Mouse (Mus musculus): Measurements from ENCODE around the gene Mcm10. TPM values are rescaled to one million over a fixed set of nuclear protein-coding genes. Genes with fewer than 3 reads are reported as not detected.
"Not testable (repeated sequence)": the region's sequence is repeated elsewhere in the genome, so short reads cannot be mapped to it uniquely, and the experiment has no call there.

Gene Mcm10
- total RNA-seq, 1 experiment from 2014 or later = 71.5 TPM

DNA sequence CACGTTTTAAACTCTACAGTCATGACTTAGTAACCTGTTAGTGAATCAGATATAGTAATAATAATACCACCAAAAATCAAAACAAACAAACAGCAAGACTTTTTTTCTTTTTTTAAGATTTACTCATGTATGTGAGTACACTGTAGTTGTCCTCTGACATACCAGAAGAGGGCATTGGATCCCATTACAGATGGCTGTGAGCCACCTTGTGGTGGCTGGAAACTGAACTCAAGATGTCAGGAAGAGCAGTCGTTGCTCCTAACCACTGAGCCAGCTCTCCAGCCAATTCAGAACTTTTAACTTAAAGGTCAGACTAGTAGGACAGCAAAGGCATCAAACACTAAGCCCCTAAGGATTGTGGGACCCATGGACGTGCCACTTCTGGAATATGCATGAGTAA, 13.7 kb downstream of the Mcm10 start:
- ATAC-seq (replicated peaks in 1 of 2; ENCODE audit: insufficient read depth in 1 of 2, low FRiP score in 2 of 2, low TSS enrichment in 1 of 2, low read depth in 1 of 2, poor library complexity in 2 of 2, severe bottlenecking in 2 of 2) = no peak

- ATAC-seq (replicated peaks in 1 of 2; ENCODE audit: insufficient read depth in 1 of 2, low FRiP score in 2 of 2, low TSS enrichment in 1 of 2, low read depth in 1 of 2, poor library complexity in 2 of 2, severe bottlenecking in 2 of 2) = no peak
Measured at GRCm38 (mm10) chr2:4996421-4996824, 16.2 kb downstream of the Mcm10 start.

DNA sequence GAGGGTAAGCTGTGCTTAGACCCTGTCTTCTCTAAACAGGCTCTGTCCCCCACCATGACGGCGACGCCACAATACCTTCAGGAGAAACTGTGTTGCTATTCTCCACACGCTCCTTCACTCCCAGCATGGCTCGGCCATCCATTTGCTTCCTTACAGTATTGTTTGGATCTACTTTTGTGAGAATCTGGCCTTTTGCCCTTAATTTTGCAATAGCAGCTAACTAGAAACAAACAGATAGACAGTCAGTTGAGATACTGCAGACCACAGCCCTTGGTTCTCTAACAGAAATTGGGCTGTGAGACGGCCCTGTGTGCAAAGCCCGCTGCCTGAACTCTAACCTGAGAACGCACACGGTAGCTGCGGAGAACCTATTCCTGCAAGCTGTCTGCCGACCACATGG, 16.9 kb downstream of the Mcm10 start:
- no peak for ATAC-seq (replicated peaks in 1 of 2; ENCODE audit: insufficient read depth in 1 of 2, low FRiP score in 2 of 2, low TSS enrichment in 1 of 2, low read depth in 1 of 2, poor library complexity in 2 of 2, severe bottlenecking in 2 of 2)

DNA sequence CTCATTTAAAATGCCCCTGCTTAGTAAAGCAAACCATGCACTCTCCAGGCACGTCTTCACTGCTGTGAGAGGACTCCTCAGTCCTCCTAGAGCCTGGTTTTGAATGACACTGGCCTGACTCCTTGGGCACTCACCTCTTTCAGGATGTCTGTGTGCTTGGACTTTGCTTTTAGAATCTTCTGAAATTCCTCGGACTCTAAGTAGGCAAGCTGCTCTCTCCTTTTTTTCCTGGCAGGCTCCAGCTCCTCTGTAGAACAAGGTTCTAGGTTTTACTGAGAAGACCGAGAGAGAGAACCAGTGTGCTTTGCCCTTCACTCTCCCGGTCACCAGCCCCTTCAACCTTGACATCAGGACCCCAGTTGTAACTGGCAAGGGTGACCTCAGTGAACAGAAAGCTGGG, 18.2 kb downstream of the Mcm10 start:
- ATAC-seq (replicated peaks in 1 of 2; ENCODE audit: insufficient read depth in 1 of 2, low FRiP score in 2 of 2, low TSS enrichment in 1 of 2, low read depth in 1 of 2, poor library complexity in 2 of 2, severe bottlenecking in 2 of 2) = no peak

DNA sequence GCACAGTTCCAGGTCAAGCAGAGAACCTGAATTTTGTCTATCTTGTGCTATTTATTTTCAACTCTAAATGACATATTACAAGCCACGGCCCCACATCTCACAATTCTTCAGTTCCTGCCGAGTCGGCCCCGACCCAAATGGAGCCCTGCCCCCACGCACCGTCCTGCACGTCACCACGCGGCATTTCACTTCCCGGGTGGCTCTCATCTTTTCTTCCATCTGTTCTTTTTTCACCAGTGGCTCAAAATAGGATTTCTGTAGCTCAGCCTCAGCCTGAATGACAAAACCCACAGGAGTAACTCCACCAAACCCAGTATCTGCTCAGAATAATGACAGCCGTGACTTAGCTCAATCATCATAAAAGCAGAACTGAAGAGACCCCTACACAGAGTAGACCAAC, 19.0 kb downstream of the Mcm10 start:
- ATAC-seq (replicated peaks in 1 of 2; ENCODE audit: insufficient read depth in 1 of 2, low FRiP score in 2 of 2, low TSS enrichment in 1 of 2, low read depth in 1 of 2, poor library complexity in 2 of 2, severe bottlenecking in 2 of 2) = no peak

- ATAC-seq (replicated peaks in 1 of 2; ENCODE audit: insufficient read depth in 1 of 2, low FRiP score in 2 of 2, low TSS enrichment in 1 of 2, low read depth in 1 of 2, poor library complexity in 2 of 2, severe bottlenecking in 2 of 2) = no peak
Measured at GRCm38 (mm10) chr2:4988826-4989424, 23.7 kb downstream of the Mcm10 start.

DNA sequence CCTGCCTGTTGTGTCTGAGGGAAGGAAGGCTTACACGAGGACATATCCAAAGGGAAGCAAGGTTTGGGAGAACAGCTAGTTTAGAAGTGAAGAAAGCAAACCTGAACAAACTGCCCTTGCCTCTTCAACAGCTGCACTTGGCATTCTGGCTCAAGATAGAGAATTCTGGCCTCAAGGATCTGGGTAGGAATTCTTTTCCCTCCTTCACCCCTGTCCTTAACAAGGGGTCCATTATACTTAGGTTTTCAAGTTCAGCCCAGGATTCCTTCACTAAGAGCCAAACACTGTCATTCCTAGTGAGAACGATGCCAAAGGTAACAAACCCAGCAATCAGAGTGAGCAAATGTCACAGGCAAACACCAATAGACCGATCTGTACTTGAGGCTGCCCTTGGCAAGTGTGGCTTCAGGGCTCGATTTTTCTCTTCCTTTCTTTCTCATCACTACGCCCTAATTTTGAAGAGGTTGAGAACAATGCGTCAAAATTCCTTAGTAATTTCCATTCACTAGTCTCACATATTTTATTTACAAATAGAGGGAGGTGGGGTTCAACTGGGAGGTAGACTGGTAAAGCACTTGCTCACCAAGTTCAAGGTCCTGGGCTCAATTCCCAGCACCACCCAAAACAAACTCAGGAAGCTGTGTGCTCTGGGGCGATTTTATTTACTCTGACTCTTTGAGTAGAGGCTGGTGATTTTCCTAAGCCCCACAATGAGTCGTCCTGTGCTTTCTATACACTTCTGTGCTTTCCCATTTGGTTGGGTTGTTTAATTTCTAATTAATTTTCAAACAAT, 25.0 kb downstream of the Mcm10 start:
- ATAC-seq (replicated peaks in 1 of 2; ENCODE audit: insufficient read depth in 1 of 2, low FRiP score in 2 of 2, low TSS enrichment in 1 of 2, low read depth in 1 of 2, poor library complexity in 2 of 2, severe bottlenecking in 2 of 2) = no peak

GRCm38 (mm10) chr2:4986798-4987197, 25.8 kb downstream of the Mcm10 start:
- no peak for ATAC-seq (replicated peaks in 1 of 2; ENCODE audit: insufficient read depth in 1 of 2, low FRiP score in 2 of 2, low TSS enrichment in 1 of 2, low read depth in 1 of 2, poor library complexity in 2 of 2, severe bottlenecking in 2 of 2)

DNA sequence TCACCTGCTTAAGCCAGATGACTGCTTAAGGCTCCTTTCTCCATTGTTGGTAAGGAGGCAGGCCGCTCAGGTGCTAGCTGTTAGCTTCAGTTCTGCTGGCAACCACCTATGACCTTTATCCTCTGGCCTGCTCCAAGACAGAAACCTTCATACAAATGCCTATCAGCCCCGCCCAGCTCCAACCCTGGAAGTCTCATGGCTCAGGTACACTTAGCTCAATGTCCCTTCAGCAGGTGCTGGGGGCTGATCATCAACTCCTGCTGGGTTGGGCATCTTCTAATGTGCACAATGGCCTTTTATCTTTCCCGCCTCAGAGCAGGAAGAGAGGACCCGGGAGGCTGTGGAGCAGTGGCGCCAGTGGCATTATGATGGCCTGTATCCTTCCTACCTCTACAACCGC, 27.6 kb downstream of the Mcm10 start:
- no peak for ATAC-seq (replicated peaks in 1 of 2; ENCODE audit: insufficient read depth in 1 of 2, low FRiP score in 2 of 2, low TSS enrichment in 1 of 2, low read depth in 1 of 2, poor library complexity in 2 of 2, severe bottlenecking in 2 of 2)

DNA sequence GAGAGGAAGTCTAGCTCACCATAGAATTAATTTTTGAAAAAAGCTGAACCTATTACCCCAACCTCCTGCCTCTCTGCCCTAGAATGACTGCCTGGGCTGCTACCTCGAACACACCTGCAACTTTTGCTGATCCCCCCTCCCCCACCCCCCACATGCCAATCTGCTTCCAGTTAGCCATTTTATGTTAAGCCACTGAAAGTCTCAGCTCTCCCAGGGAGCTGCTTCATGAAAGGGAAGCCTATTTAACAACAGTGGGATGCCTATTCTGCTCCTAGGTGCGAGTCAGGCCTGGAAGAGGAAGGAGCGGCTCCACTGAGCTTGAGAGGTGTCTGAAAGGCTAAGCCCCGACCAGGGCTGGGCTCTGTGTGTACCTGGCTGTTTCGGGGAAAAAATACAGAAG, 28.6 kb downstream of the Mcm10 start:
- ATAC-seq (replicated peaks in 1 of 2; ENCODE audit: insufficient read depth in 1 of 2, low FRiP score in 2 of 2, low TSS enrichment in 1 of 2, low read depth in 1 of 2, poor library complexity in 2 of 2, severe bottlenecking in 2 of 2) = no peak

- no peak for ATAC-seq (replicated peaks in 1 of 2; ENCODE audit: insufficient read depth in 1 of 2, low FRiP score in 2 of 2, low TSS enrichment in 1 of 2, low read depth in 1 of 2, poor library complexity in 2 of 2, severe bottlenecking in 2 of 2)
Measured at GRCm38 (mm10) chr2:4978091-4978490, 34.5 kb downstream of the Mcm10 start.

- no peak for ATAC-seq (replicated peaks in 1 of 2; ENCODE audit: insufficient read depth in 1 of 2, low FRiP score in 2 of 2, low TSS enrichment in 1 of 2, low read depth in 1 of 2, poor library complexity in 2 of 2, severe bottlenecking in 2 of 2)
Measured at GRCm38 (mm10) chr2:4975807-4976206, 36.8 kb downstream of the Mcm10 start, which contains the start of gene Ucma. Gene Ucma (plus strand): TSS chr2:4976122.

DNA sequence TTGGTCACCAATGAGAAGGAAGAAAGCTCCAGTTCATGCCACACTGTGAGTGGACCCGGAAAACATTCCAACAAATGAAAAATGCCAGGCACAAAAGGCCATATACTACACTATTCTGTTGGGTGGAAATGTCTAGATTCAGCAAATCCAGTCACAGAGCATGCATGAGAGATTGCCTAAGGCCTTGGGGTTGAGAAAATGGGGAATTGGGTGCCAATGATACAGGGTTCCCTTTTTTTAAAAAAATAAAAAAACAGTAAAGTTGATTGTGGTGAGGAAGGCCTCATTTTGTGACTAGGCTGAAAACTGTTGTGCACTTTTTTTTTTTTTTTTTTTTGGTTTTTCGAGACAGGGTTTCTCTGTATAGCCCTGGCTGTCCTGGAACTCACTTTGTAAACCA, 43.5 kb downstream of the Mcm10 start:
- ATAC-seq (replicated peaks in 1 of 2; ENCODE audit: insufficient read depth in 1 of 2, low FRiP score in 2 of 2, low TSS enrichment in 1 of 2, low read depth in 1 of 2, poor library complexity in 2 of 2, severe bottlenecking in 2 of 2) = no peak

DNA sequence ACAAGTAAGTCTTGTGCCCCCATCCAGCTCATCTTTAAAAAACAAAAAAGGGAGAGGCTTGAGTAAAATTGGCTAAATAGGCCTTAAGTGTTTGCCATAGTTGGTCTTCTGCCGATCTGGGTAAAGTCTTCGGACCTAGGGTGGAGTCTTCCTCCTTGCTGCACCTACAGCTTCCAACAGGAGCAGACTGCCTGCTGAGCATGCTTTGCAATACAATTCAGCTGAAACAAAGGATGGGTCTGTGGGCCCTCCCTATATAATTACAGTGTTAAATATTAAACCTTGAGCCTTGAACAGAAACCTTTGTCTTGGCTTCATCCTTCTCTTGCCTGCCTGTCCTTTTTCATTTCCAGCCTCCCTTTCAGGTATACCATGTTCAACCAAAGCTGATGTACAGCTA, 44.8 kb downstream of the Mcm10 start:
- ATAC-seq (replicated peaks in 1 of 2; ENCODE audit: insufficient read depth in 1 of 2, low FRiP score in 2 of 2, low TSS enrichment in 1 of 2, low read depth in 1 of 2, poor library complexity in 2 of 2, severe bottlenecking in 2 of 2) = no peak

- ATAC-seq (replicated peaks in 1 of 2; ENCODE audit: insufficient read depth in 1 of 2, low FRiP score in 2 of 2, low TSS enrichment in 1 of 2, low read depth in 1 of 2, poor library complexity in 2 of 2, severe bottlenecking in 2 of 2) = no peak
Measured at GRCm38 (mm10) chr2:4958039-4958438, 54.6 kb downstream of the Mcm10 start.

- ATAC-seq (replicated peaks in 1 of 2; ENCODE audit: insufficient read depth in 1 of 2, low FRiP score in 2 of 2, low TSS enrichment in 1 of 2, low read depth in 1 of 2, poor library complexity in 2 of 2, severe bottlenecking in 2 of 2) = no peak
Measured at GRCm38 (mm10) chr2:4954216-4954760, 58.3 kb downstream of the Mcm10 start.

DNA sequence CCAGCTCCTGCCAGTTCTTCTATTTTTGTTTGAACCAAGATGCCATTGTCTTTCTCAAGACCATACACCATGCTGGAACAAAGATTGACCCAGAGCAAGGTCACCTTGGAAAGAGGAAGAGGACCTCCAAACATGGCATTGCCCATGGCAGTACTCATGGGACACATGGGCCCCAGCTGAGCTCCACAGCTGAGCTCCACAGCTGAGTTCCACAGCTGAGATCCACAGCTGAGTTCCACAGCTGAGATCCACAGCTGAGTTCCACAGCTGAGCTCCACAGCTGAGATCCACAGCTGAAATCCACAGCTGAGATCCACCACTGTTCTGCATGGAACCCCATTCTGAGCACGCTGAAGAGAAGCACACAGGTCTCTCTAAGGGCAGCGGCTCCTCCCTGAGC, 61.6 kb downstream of the Mcm10 start:
- no peak for ATAC-seq (replicated peaks in 1 of 2; ENCODE audit: insufficient read depth in 1 of 2, low FRiP score in 2 of 2, low TSS enrichment in 1 of 2, low read depth in 1 of 2, poor library complexity in 2 of 2, severe bottlenecking in 2 of 2)

GRCm38 (mm10) chr2:4949691-4950090, 62.9 kb downstream of the Mcm10 start:
- not testable (repeated sequence) for ATAC-seq (replicated peaks in 1 of 2; ENCODE audit: insufficient read depth in 1 of 2, low FRiP score in 2 of 2, low TSS enrichment in 1 of 2, low read depth in 1 of 2, poor library complexity in 2 of 2, severe bottlenecking in 2 of 2)

GRCm38 (mm10) chr2:4940861-4941260, 71.7 kb downstream of the Mcm10 start:
- ATAC-seq (replicated peaks in 1 of 2; ENCODE audit: insufficient read depth in 1 of 2, low FRiP score in 2 of 2, low TSS enrichment in 1 of 2, low read depth in 1 of 2, poor library complexity in 2 of 2, severe bottlenecking in 2 of 2) = no peak

Measured in hematopoietic stem cell, adult 5-6 weeks (primary cell).